Mouse (Mus musculus): ENCODE measurements around the gene Mtch1.

GRCm38 (mm10) chr17:29326531-29327529, 20.9 kb downstream of the Mtch1 start:
- TF ChIP-seq POLR2A (IDR thresholded peaks at IDR 0.05; ENCODE audit: control insufficient read depth, extremely low read depth, insufficient read depth, low read length, poor library complexity): no peak
- no peak for TF ChIP-seq CTCF (IDR thresholded peaks at IDR 0.05; ENCODE audit: borderline replicate concordance, control insufficient read depth, extremely low read depth, insufficient read depth, low read length, poor library complexity)

Data from thymus, adult 2 months (tissue).